Mouse (Mus musculus): Measurements from ENCODE around the gene Polr3b. TPM values are rescaled to one million over a fixed set of nuclear protein-coding genes. Genes with fewer than 3 reads are reported as not detected.
A peak's percentile ranks its signal among the peaks of the same experiment; 100 is the strongest.

Gene Polr3b
- total RNA-seq, 2 experiments from 2014 or later, result 11.7 to 12.1 TPM

- no peak for DNase-seq
- intact Hi-C loops (cut with DNase I), result loop anchor here (5.0 kb wide), 1 partner anchor 87 kb away; no protein-coding TSS in a partner anchor
These were observed 17.8 kb upstream of the Polr3b start for GRCm38 (mm10) chr10:84604335-84604734.

- intact Hi-C loops (cut with DNase I), result no loop called here
- no peak for DNase-seq
These were observed 13.7 kb upstream of the Polr3b start for GRCm38 (mm10) chr10:84608361-84608760.

DNA sequence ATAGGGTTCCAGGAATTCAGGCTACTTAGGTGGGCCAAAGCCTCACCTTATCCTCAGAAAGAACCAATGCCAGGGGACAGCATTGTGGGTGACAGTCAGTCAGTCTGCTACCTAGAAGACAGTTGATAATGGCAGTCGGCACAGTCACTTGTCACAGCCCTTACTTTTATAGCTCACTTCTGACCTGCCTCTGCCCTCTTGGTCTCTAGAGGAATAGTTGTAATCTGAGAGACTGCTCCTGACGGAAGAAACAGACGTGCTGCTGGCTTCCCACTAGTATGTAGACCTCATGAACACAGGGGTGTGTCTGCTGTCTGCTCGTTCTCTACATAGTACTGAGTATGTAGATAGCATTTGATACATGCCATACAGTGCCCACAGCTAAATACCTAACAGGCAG lies 11.8 kb upstream of the Polr3b start:
- intact Hi-C loops (cut with DNase I), result no loop called here
- DNase-seq, result no peak

DNA sequence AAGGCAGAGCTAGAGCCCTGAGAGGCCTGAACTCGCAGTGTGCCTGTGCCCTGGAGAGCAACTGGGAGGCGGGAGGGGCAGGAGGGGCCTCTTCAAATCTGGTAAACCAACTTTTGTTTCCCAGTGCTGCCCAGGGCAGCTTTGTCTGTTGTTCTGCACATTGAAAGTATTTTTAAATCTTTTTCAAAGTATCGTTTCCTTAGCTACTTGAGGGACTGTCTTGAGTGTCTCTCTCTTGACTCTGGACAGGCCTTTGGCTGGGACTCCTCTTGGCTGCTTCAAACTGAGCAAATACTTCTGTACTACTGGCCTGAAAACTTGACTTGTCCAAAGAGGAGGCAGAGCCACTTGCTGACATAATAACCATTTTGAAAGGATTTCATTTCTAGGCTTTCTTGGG lies 11.3 kb upstream of the Polr3b start:
- no peak for DNase-seq
- intact Hi-C loops (cut with DNase I), result no loop called here

DNA sequence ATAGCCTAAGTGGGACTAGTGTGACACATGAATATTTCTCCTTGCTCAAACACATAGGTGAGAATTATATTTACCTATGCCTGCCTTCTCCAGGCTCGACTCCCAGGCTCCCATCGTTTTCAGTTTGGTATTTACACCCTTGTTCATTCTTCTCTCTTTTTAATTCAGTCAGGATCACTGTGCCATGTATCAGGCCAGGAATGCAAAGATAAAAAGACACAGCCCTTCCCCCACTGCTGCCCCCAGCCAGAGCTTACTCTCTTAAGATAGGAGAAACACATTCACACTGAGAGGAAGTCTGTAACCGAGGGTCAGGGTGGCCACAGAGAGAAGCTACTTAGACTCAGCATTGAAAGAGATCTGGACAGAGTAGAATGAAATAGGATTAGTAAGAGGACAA lies 10.4 kb upstream of the Polr3b start:
- DNase-seq, result no peak
- intact Hi-C loops (cut with DNase I), result no loop called here

GRCm38 (mm10) chr10:84612281-84612680 lies 9.8 kb upstream of the Polr3b start:
- intact Hi-C loops (cut with DNase I), result no loop called here
- no peak for DNase-seq

GRCm38 (mm10) chr10:84613366-84613765 lies 8.7 kb upstream of the Polr3b start:
- intact Hi-C loops (cut with DNase I), result no loop called here
- DNase-seq, result no peak

- DNase-seq, result no peak
- intact Hi-C loops (cut with DNase I), result no loop called here
These were observed 7.0 kb upstream of the Polr3b start for GRCm38 (mm10) chr10:84615076-84615475.

GRCm38 (mm10) chr10:84631182-84631581 lies 9.1 kb downstream of the Polr3b start:
- intact Hi-C loops (cut with DNase I), result no loop called here

DNA sequence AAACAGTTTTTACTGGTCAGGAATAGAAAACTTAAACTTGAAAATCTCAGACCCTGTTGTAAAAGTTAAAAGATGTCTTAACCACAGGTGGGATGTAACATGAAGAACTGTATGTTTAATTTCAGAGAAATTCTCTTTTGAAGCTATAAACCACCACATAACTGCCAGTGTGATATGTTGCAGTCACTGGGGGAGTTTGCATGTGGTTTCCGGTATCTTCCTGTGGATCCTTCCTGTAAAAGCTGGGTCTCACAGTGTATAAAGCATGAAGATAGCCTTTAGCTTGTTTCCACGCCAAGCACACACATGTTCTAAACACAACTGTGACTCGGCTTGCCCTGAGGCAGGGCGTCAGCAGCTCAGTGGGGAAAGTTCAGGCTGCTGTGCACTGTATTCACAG lies 9.9 kb downstream of the Polr3b start:
- intact Hi-C loops (cut with DNase I), result no loop called here
- no peak for DNase-seq

More at GRCm38 (mm10) chr10:84631182-84631581, 9.1 kb downstream of the Polr3b start:
- peak; percentile 19 to 47 for DNase-seq

DNA sequence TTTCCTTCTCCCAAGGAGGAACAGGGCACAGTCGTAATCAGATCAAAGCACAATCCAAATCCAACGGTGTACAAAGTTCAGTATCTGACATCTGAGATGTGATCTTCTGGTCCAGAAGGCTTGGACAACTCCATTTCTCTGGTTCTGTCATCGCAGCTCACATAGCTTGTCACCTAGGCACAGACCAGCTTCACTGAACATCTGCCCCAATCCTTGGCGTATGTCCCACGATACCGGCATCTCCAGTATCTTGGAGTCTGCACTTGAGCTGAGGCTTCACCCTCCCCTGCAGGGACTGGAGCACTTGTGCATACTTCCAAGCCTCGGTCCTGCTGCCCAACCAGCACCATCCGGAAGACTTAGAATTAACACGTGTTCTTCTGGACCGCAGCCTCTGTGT lies 14.6 kb downstream of the Polr3b start:
- no peak for DNase-seq
- intact Hi-C loops (cut with DNase I), result no loop called here

- intact Hi-C loops (cut with DNase I), result no loop called here
- peak; percentile 25 to 43 for DNase-seq
These were observed 16.3 kb downstream of the Polr3b start for GRCm38 (mm10) chr10:84638382-84638781.

- no peak for DNase-seq
- intact Hi-C loops (cut with DNase I), result loop anchor here (2.0 to 10.0 kb wide), 3 partner anchors 275 to 405 kb away; partner anchors contain the start of gene Ric8b
These were observed 17.6 kb downstream of the Polr3b start for GRCm38 (mm10) chr10:84639525-84640287.

DNA sequence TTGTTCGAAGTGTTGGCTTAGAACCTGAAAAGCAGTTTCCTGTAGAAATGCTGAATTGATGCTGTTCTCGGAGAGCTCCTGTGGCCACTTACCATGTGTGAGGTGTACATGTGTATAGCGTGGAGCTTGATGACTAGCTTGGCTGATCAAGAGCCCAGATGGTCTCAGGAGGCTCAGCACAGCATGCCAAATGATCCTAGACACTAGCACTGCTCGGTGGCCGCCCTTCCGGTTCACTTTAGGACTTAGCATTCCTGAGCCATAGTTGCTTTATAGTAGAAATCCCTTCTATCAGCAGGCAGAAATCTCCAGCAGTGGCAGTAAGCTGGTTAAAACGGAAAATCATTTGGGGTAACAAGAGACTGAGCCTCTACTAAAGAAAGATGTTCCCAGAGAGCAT lies 18.8 kb downstream of the Polr3b start:
- no peak for DNase-seq
- intact Hi-C loops (cut with DNase I), result loop anchor here (2.0 to 10.0 kb wide), 3 partner anchors 274 to 404 kb away; partner anchors contain the start of gene Ric8b

- intact Hi-C loops (cut with DNase I), result loop anchor here (2.0 to 10.0 kb wide), 3 partner anchors 273 to 403 kb away; partner anchors contain the start of gene Ric8b
- DNase-seq, result no peak
These were observed 19.5 kb downstream of the Polr3b start for GRCm38 (mm10) chr10:84641576-84641975.

DNA sequence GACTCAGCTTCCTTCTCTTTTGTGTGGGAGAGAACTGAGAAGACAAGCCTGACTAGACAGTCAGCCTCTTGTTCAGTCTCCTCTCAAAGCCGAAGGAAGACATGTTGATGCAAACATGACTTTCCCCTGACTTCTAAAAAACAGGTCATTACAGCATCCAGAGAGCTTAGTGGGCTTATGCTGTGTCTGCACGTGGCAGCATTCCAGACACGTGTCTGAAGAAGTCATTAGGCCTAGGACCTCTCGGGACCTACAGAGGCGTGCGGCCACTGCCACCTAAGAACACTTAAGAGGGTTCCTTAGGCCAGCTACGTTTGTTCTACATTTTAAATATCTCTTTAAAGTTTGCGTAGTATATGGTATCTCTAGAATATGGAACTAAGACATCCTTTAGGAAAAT lies 23.8 kb downstream of the Polr3b start:
- intact Hi-C loops (cut with DNase I), result loop anchor here (5.0 to 10.0 kb wide), 2 partner anchors 186 to 269 kb away; partner anchors contain the start of gene Ric8b
- DNase-seq, result no peak

GRCm38 (mm10) chr10:84646506-84647102 lies 24.5 kb downstream of the Polr3b start:
- intact Hi-C loops (cut with DNase I), result loop anchor here (5.0 to 10.0 kb wide), 2 partner anchors 186 to 268 kb away; partner anchors contain the start of gene Ric8b
- no peak for DNase-seq

- intact Hi-C loops (cut with DNase I), result loop anchor here (5.0 to 10.0 kb wide), 2 partner anchors 185 to 268 kb away; partner anchors contain the start of gene Ric8b
- no peak for DNase-seq
These were observed 25.2 kb downstream of the Polr3b start for GRCm38 (mm10) chr10:84647264-84647663.

DNA sequence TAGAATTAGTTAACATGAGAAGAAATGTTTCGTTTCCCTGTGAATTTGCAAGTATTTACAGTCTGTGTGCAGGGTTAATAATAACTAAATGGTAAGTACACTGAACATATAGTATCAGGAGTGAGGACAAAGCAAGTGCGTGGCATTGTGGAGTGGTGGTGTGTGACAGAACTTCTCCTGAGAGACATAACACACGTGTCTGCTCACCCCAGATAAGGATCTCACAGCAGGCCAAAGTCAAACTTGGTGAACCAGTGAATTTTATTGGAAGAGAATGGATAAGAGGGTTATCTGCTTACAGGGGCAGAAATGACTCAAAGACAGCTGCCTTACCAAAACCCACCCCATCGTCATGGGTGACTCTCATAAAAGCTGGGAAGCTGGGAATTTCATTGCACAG lies 26.8 kb downstream of the Polr3b start:
- intact Hi-C loops (cut with DNase I), result loop anchor here (5.0 to 10.0 kb wide), 2 partner anchors 183 to 266 kb away; partner anchors contain the start of gene Ric8b
- DNase-seq, result no peak

DNA sequence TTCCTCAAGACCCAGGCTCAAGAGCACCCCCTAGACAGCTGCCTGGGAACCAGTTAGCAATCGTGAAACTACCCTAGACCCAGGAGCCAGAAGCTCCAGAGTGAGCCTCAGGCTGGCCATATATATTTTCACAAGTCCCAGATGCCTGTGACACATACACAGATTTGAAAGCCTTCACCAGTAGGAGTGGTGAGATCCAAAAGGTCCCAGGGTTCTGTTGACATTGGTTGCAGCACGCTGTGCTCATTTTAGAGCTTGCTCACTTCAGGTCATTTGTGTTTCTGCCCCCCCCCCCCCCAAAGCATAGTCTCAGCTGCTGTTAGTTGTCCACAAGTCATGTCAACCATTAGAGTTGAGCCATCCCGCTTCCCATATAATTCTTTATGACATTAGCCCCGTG lies 31.9 kb downstream of the Polr3b start:
- intact Hi-C loops (cut with DNase I), result no loop called here
- no peak for DNase-seq

- intact Hi-C loops (cut with DNase I), result no loop called here
- DNase-seq, result no peak
These were observed 32.6 kb downstream of the Polr3b start for GRCm38 (mm10) chr10:84654731-84655130.
